Mouse (Mus musculus): ENCODE measurements around the gene Has3. TPM values are rescaled to one million over a fixed set of nuclear protein-coding genes. Genes with fewer than 3 reads are reported as not detected.

Has3 gene
- total and polyA plus RNA-seq, 2 experiments from 2014 or later = 0.11 to 4.6 TPM

DNA sequence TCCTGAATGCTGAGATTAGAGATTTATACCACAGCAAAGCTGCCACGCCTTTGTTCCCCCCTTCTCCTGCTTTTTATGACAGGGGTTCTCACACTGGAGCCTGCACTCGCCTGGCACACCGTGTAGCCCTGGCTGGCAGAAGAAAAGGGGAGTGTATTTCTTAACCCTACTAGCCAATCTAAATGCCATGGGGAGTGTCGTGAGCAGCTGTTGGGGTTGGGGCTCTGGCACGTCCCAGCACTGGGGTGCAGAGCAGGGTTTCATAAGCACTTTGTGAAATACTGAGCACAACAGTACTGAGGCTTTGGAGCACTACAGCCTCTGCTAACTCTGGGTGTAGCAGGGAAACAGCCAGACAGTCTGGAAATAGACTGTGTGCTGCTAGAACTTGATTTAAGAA, 29.4 kb downstream of the Has3 start:
- TF ChIP-seq EP300 (IDR thresholded peaks at IDR 0.05; ENCODE audit: low read depth) = no peak
- TF ChIP-seq CTCF (IDR thresholded peaks at IDR 0.05; ENCODE audit: low read depth) = no peak
- peaks cover 94% of the 10 kb centered on the region for H3K36me3 ChIP-seq (replicated peaks; ENCODE audit: control insufficient read depth, insufficient read depth, low read length)

DNA sequence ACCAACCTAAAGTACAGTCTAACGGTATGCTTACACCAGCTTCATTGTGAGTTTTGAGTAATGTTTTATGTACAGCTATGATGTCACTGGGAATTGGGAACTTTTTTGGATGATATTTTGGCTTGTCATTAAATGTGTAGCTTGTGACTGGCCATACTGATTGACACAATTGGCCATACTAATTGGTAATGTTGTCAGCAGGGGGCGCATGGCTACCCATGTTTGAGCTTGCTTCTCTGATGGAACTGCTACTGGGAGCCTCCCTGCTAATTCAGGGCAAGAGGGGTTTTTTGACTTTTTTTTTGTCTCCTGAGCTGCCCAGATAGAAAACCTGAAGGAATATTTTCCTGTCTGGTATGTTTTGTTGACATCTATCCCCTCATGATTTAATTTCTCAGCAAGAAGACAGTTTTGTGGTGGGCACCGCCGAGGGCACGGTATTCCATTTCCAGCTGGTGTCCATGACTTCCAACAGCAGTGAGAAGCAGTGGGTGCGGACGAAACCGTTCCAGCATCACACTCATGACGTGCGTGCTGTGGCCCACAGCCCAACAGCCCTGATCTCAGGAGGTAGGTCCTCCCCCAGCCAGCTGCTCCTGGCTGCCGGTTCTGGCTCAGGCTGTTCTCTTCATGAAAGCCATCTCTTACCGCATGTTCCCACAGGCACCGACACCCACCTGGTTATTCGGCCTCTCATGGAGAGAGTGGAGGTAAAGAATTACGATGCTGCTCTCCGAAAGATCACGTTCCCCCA, 35.9 kb downstream of the Has3 start:
- Histone ChIP-seq H3K27ac (ENCODE audit: low read depth) (0 out of 2 replicates have a peak overlapping the region, but pooled peaks have one; percentile 26), H3K4me1 (ENCODE audit: control insufficient read depth, insufficient read depth) (no peaks in the 10 kb centered on the region), H3K4me2 (ENCODE audit: low read depth, low read length) (no peak overlapping the region), H3K4me3 (ENCODE audit: low read depth, low read length) (no peak overlapping the region), H3K9ac (replicated peaks; ENCODE audit: low read depth, low read length) (no peak overlapping the region), H3K9me3 (replicated peaks; ENCODE audit: control insufficient read depth, low read length) (no peaks in the 10 kb centered on the region), H3K27me3 (ENCODE audit: control insufficient read depth, insufficient read depth, low read length) (no peaks in the 10 kb centered on the region), H3K36me3 (replicated peaks; ENCODE audit: control insufficient read depth, insufficient read depth, low read length) (peaks cover 77% of the 10 kb centered on the region)
- 90% methylated on average over 17 of the region's 17 CpGs for WGBS
- peak; percentile 55 for DNase-seq (ENCODE audit: low spot score)
- TF ChIP-seq CTCF (IDR thresholded peaks at IDR 0.05; ENCODE audit: low read depth) = peak; percentile 72
- no peak for TF ChIP-seq EP300 (IDR thresholded peaks at IDR 0.05; ENCODE audit: low read depth)
- ATAC-seq (ENCODE audit: insufficient read depth, low read depth) = no peak; the same call in 1 of the 2 replicates

More for the DNA sequence above, 29.4 kb downstream of the Has3 start:
- Histone ChIP-seq H3K9ac (replicated peaks; ENCODE audit: low read depth, low read length) (no peak overlapping the region), H3K9me3 (replicated peaks; ENCODE audit: control insufficient read depth, low read length) (no peaks in the 10 kb centered on the region), H3K4me3 (ENCODE audit: low read depth, low read length) (no peak overlapping the region), H3K27me3 (ENCODE audit: control insufficient read depth, insufficient read depth, low read length) (no peaks in the 10 kb centered on the region), H3K27ac (ENCODE audit: low read depth) (no peak overlapping the region), H3K4me2 (ENCODE audit: low read depth, low read length) (no peak overlapping the region), H3K4me1 (ENCODE audit: control insufficient read depth, insufficient read depth) (no peaks in the 10 kb centered on the region)
- 94% methylated on average over 5 of the region's 5 CpGs for WGBS
- ATAC-seq (ENCODE audit: insufficient read depth, low read depth) (no peak), DNase-seq (ENCODE audit: low spot score) (no peak)

DNA sequence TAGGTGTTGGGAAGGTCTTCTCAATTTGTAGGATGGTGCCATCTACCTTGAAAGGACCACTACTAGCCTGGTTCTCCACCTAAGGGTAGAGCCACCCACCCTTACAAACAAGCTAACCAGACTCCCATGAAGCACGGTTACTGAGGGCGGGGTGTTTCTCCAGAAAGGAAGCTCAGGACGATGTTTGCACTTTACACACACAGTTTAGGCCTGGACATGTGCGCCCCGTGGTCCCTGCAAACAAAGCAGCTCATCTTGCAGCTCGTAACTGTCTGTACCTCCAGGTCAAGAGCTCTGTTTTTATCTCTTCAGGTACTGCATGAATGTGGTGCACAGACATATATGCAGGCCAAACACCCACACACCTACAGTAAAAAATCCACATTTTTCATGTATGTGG, 36.6 kb downstream of the Has3 start:
- peaks cover 75% of the 10 kb centered on the region for H3K36me3 ChIP-seq (replicated peaks; ENCODE audit: control insufficient read depth, insufficient read depth, low read length)
- peak overlapping the region; percentile 26; the same call in 1 of the 2 replicates for H3K27ac ChIP-seq (ENCODE audit: low read depth)
- no peak for ATAC-seq (ENCODE audit: insufficient read depth, low read depth)
- no peak overlapping the region for H3K4me2 ChIP-seq (ENCODE audit: low read depth, low read length)
- no peak for TF ChIP-seq CTCF (IDR thresholded peaks at IDR 0.05; ENCODE audit: low read depth)
- no peak for TF ChIP-seq EP300 (IDR thresholded peaks at IDR 0.05; ENCODE audit: low read depth)
- H3K4me3 ChIP-seq (ENCODE audit: low read depth, low read length) = no peak overlapping the region
- 91% methylated on average over 6 of the region's 6 CpGs for WGBS
- H3K9ac ChIP-seq (replicated peaks; ENCODE audit: low read depth, low read length) = no peak overlapping the region
- DNase-seq (ENCODE audit: low spot score) = no peak
- no peaks in the 10 kb centered on the region for H3K9me3 ChIP-seq (replicated peaks; ENCODE audit: control insufficient read depth, low read length)
- no peaks in the 10 kb centered on the region for H3K4me1 ChIP-seq (ENCODE audit: control insufficient read depth, insufficient read depth)
- H3K27me3 ChIP-seq (ENCODE audit: control insufficient read depth, insufficient read depth, low read length) = no peaks in the 10 kb centered on the region

DNA sequence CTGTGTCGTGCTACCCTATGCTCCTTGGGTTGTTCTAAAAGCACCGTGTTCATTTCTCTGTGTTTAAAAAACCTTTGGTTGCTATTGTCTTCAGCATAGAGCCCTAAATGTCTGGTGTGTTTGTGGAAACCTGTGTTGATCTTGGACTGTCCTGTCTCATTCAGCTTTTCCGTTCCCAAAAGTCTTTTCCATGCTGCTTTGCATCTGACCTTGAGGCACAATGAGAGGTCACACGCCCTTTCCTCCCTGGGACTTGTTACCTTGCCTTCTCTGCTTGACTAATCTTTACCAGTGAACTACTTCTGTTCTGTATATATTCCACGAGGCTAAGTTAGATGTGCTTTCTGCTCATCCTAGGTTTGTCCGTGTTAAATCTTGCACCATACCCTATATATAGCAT, 37.4 kb downstream of the Has3 start:
- WGBS = 56% methylated on average over 6 of the region's 6 CpGs
- H3K4me3 ChIP-seq (ENCODE audit: low read depth, low read length) = no peak overlapping the region
- TF ChIP-seq CTCF (IDR thresholded peaks at IDR 0.05; ENCODE audit: low read depth) (no peak), EP300 (IDR thresholded peaks at IDR 0.05; ENCODE audit: low read depth) (no peak)
- peak overlapping the region; percentile 26; the same call in 1 of the 2 replicates for H3K27ac ChIP-seq (ENCODE audit: low read depth)
- H3K36me3 ChIP-seq (replicated peaks; ENCODE audit: control insufficient read depth, insufficient read depth, low read length) = peaks cover 74% of the 10 kb centered on the region
- H3K9me3 ChIP-seq (replicated peaks; ENCODE audit: control insufficient read depth, low read length) = no peaks in the 10 kb centered on the region
- DNase-seq (ENCODE audit: low spot score) = no peak
- no peaks in the 10 kb centered on the region for H3K4me1 ChIP-seq (ENCODE audit: control insufficient read depth, insufficient read depth)
- no peaks in the 10 kb centered on the region for H3K27me3 ChIP-seq (ENCODE audit: control insufficient read depth, insufficient read depth, low read length)
- peak; percentile 33; the same call in 1 of the 2 replicates for ATAC-seq (ENCODE audit: insufficient read depth, low read depth)
- H3K4me2 ChIP-seq (ENCODE audit: low read depth, low read length) = no peak overlapping the region
- H3K9ac ChIP-seq (replicated peaks; ENCODE audit: low read depth, low read length) = no peak overlapping the region

DNA sequence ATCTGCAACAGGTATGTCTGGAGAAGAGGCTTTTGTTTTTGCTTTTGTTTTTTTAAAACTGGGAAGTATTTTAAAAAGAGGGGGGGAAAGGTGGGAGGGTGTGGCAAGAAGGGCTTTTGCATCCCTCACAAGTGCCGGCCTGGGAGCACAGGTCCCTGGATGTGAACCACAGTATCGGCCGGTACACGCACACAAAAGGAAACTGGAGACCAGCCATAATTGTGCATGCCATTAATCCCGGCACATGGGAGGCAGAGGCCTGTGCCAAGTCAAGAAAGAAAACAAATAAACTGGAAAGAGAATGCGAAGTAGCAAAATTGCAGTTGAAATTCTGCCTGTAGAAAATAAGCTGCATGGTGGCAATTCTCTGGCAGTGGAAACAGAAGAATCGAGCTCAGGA, 38.2 kb downstream of the Has3 start:
- Histone ChIP-seq H3K27ac (ENCODE audit: low read depth) (no peak overlapping the region), H3K4me3 (ENCODE audit: low read depth, low read length) (no peak overlapping the region), H3K27me3 (ENCODE audit: control insufficient read depth, insufficient read depth, low read length) (no peaks in the 10 kb centered on the region), H3K36me3 (replicated peaks; ENCODE audit: control insufficient read depth, insufficient read depth, low read length) (peaks cover 71% of the 10 kb centered on the region), H3K4me2 (ENCODE audit: low read depth, low read length) (no peak overlapping the region), H3K9ac (replicated peaks; ENCODE audit: low read depth, low read length) (no peak overlapping the region), H3K9me3 (replicated peaks; ENCODE audit: control insufficient read depth, low read length) (no peaks in the 10 kb centered on the region), H3K4me1 (ENCODE audit: control insufficient read depth, insufficient read depth) (no peaks in the 10 kb centered on the region)
- TF ChIP-seq EP300 (IDR thresholded peaks at IDR 0.05; ENCODE audit: low read depth) (no peak), CTCF (IDR thresholded peaks at IDR 0.05; ENCODE audit: low read depth) (no peak)
- no peak for DNase-seq (ENCODE audit: low spot score)
- 73% methylated on average over 7 of the region's 7 CpGs for WGBS
- no peak for ATAC-seq (ENCODE audit: insufficient read depth, low read depth)

All from heart, postnatal 0 days (tissue).